Mouse (Mus musculus): ENCODE measurements at regions not wholly inside any gene's neighbourhood (a gene's known extent, or its start where the extent isn't known, plus 50 kb on each side); places are given as distances from the start of the nearest gene placed in this dataset.

DNA sequence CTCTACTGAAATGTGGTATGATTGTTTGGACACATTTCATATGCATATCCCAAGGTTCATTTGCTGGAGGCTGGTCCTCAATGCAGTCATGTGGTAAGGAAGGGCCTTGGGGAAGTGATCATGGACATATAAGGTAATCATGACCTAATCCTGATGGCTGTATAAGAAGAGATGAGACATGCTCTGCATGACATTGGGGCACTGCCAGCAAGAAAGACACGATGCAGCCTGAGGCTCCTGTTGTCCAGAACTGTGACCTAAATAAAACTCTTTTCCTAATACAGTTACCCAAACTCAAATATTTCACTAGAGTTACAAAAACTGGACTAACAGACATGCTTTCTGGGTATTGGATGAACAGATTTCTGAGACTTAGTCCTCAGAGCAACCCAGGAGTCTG is 485.7 kb downstream of the Grin2a start:
- no peak for DNase-seq (ENCODE audit: extremely low spot score, low spot score)

DNA sequence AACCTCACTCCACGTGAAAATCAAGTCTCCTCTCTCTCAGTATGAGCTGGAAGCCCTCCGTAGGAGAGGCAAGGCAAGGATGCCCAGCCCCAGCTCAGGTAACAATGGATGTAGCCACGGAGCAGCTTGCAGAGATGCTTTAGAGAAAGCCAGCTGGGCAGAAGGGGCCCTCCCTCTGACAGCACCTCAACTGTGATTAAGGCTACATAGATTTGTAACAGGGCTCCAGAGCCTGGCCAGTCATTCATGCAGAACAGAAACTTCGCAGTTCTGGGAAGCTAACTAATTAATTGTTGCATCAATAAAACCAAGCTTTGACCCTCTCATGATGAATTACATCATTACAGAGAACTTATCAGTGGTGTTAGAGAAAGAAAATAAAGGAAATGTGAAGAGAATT is 480.8 kb downstream of the Grin2a start:
- no peak for DNase-seq (ENCODE audit: extremely low spot score, low spot score)

Data from neural tube, embryonic 10.5 days (tissue).